Mouse (Mus musculus) hindbrain, embryonic 13.5 days (tissue): ENCODE measurements around the gene Rac3. TPM values are rescaled to one million over a fixed set of nuclear protein-coding genes. Genes with fewer than 3 reads are reported as not detected.
"Not testable (repeated sequence)": the region's sequence is repeated elsewhere in the genome, so short reads cannot be mapped to it uniquely, and the experiment has no call there.

Source experiments
- ATAC-seq: fragments of 200-750 bp; cut with Nextera tagmentation; 2 replicates; pipeline ENCODE4 v1.8.0; 2017; ENCODE audit warnings: moderate TSS enrichment; ENCODE audit not compliant: low FRiP score
- H3K27ac ChIP-seq: fragments of 300-500 bp; sonication (generic); 2 replicates; pipeline ENCODE4 v1.5.1; 2015; ENCODE audit warnings: inconsistent platforms, mild to moderate bottlenecking, moderate library complexity
- H3K27me3 ChIP-seq: fragments of 300-500 bp; sonication (generic); 2 replicates; pipeline ENCODE4 v1.6.1; 2015; ENCODE audit warnings: mild to moderate bottlenecking, inconsistent platforms
- H3K36me3 ChIP-seq: fragments of 300-500 bp; sonication (generic); 2 replicates; pipeline ENCODE4 v1.6.1; 2015; ENCODE audit warnings: mild to moderate bottlenecking, inconsistent platforms
- H3K4me1 ChIP-seq: fragments of 300-500 bp; sonication (generic); replicated peaks from 2 replicates; pipeline ENCODE4 v1.6.1; 2015; ENCODE audit warnings: inconsistent platforms
- H3K4me2 ChIP-seq: fragments of 300-500 bp; sonication (generic); 2 replicates; pipeline ENCODE4 v1.6.1; 2015; ENCODE audit warnings: inconsistent platforms, mild to moderate bottlenecking, moderate library complexity
- H3K4me3 ChIP-seq: fragments of 300-500 bp; sonication (generic); 2 replicates; pipeline ENCODE4 v1.5.1; 2015; ENCODE audit warnings: mild to moderate bottlenecking, inconsistent platforms
- H3K9ac ChIP-seq: fragments of 300-500 bp; sonication (generic); 2 replicates; pipeline ENCODE4 v1.6.1; 2015; ENCODE audit warnings: mild to moderate bottlenecking, inconsistent platforms
- H3K9me3 ChIP-seq: fragments of 300-500 bp; sonication (generic); 2 replicates; pipeline ENCODE4 v1.6.1; 2016; ENCODE audit warnings: inconsistent platforms
- WGBS: fragments of 180-500 bp; shearing (Covaris S2); methylation state at CpG from one replicate; pipeline ENCODE4 v1.1.7; 2015; 5-methylcytosine and 5-hydroxymethylcytosine counted together
- polyA plus RNA-seq: library from polyadenylated mRNA; unstranded; fragments of >200 nt; fragmentation: Nextera tagmentation; extraction: Ambion mirVana; gene quantifications from 2 replicates; pipeline ENCODE4 v1.2.1, GENCODE M21; 2015

The Rac3 gene
- 272 and 278 TPM in 2 replicates for polyA plus RNA-seq

GRCm38 (mm10) chr11:120721124-120722066 is at the start of gene Rac3:
Gene Rac3 (plus strand): TSS chr11:120721470.
- Histone ChIP-seq H3K9ac (peak within 1 kb of the TSS; percentile 96), H3K4me1 (peaks cover 30% of the 10 kb centered on the region), H3K4me3 (peak within 1 kb of the TSS; percentile 67), H3K4me2 (peak within 1 kb of the TSS; percentile 89), H3K36me3 (peaks cover 47% of the 10 kb centered on the region), H3K27me3 (peaks cover 29% of the 10 kb centered on the region), H3K9me3 (no peaks in the 10 kb centered on the region), H3K27ac (peak within 1 kb of the TSS; percentile 71)
- peak; percentile 84 for ATAC-seq
- WGBS, result under 1% methylated on average over 89 of the region's 90 CpGs

- H3K36me3 ChIP-seq, result peaks cover 20% of the 10 kb centered on the region
- H3K27ac ChIP-seq, result peak within 1 kb of the TSS; percentile 90
- ATAC-seq, result peak; percentile 97
- peak within 1 kb of the TSS; percentile 87 for H3K4me2 ChIP-seq
- peak within 1 kb of the TSS; percentile 80 for H3K9ac ChIP-seq
- peak within 1 kb of the TSS; percentile 63 for H3K4me3 ChIP-seq
- 1% methylated on average over 83 of the region's 83 CpGs for WGBS
- no peaks in the 10 kb centered on the region for H3K27me3 ChIP-seq
- H3K9me3 ChIP-seq, result no peaks in the 10 kb centered on the region
- peaks cover 26% of the 10 kb centered on the region for H3K4me1 ChIP-seq
Observed at GRCm38 (mm10) chr11:120672687-120673593, 48.3 kb upstream of the Rac3 start, which contains the start of gene Aspscr1. Gene Aspscr1 (plus strand): TSS chr11:120672973.

GRCm38 (mm10) chr11:120673594-120674122 is 47.6 kb upstream of the Rac3 start:
- peak overlapping the region; percentile 63 for H3K4me3 ChIP-seq
- WGBS, result 39% methylated on average over 12 of the region's 12 CpGs
- peak overlapping the region; percentile 90 for H3K27ac ChIP-seq
- H3K36me3 ChIP-seq, result peaks cover 27% of the 10 kb centered on the region
- peak overlapping the region; percentile 80 for H3K9ac ChIP-seq
- H3K4me2 ChIP-seq, result peak overlapping the region; percentile 87
- H3K9me3 ChIP-seq, result no peaks in the 10 kb centered on the region
- H3K27me3 ChIP-seq, result no peaks in the 10 kb centered on the region
- ATAC-seq, result 0 out of 2 replicates have a peak, but pooled peaks have one; percentile 4
- peaks cover 26% of the 10 kb centered on the region for H3K4me1 ChIP-seq

GRCm38 (mm10) chr11:120675875-120676274 is 45.4 kb upstream of the Rac3 start:
- not testable (repeated sequence) for H3K9me3 ChIP-seq, H3K4me2 ChIP-seq, H3K4me3 ChIP-seq, ATAC-seq, H3K27ac ChIP-seq, H3K27me3 ChIP-seq
- Histone ChIP-seq H3K4me1 (peaks cover 26% of the 10 kb centered on the region), H3K9ac (peak overlapping the region; percentile 24; the same call in 1 of the 2 replicates), H3K36me3 (peaks cover 49% of the 10 kb centered on the region)
- WGBS, result 92% methylated on average over 5 of the region's 5 CpGs

- H3K9ac ChIP-seq, result peak overlapping the region; percentile 6; the same call in 1 of the 2 replicates
- peaks cover 56% of the 10 kb centered on the region for H3K36me3 ChIP-seq
- no peaks in the 10 kb centered on the region for H3K9me3 ChIP-seq
- no peak overlapping the region for H3K27ac ChIP-seq
- peaks cover 26% of the 10 kb centered on the region for H3K4me1 ChIP-seq
- 100% methylated on average over 4 of the region's 4 CpGs for WGBS
- no peak overlapping the region for H3K4me3 ChIP-seq
- no peak overlapping the region for H3K4me2 ChIP-seq
- ATAC-seq, result no peak
- no peaks in the 10 kb centered on the region for H3K27me3 ChIP-seq
Observed at GRCm38 (mm10) chr11:120676951-120677350, 44.3 kb upstream of the Rac3 start.

GRCm38 (mm10) chr11:120679909-120680308 is 41.4 kb upstream of the Rac3 start:
- peaks cover 85% of the 10 kb centered on the region for H3K36me3 ChIP-seq
- WGBS, result 77% methylated on average over 3 of the region's 3 CpGs

GRCm38 (mm10) chr11:120682683-120683082 is 38.6 kb upstream of the Rac3 start:
- ATAC-seq, result no peak
- peaks cover 87% of the 10 kb centered on the region for H3K36me3 ChIP-seq
- H3K4me1 ChIP-seq, result no peaks in the 10 kb centered on the region
- 94% methylated on average over 5 of the region's 5 CpGs for WGBS
- H3K27me3 ChIP-seq, result no peaks in the 10 kb centered on the region
- no peak overlapping the region for H3K4me3 ChIP-seq
- H3K9ac ChIP-seq, result no peak overlapping the region
- no peak overlapping the region for H3K27ac ChIP-seq
- H3K4me2 ChIP-seq, result no peak overlapping the region
- H3K9me3 ChIP-seq, result no peaks in the 10 kb centered on the region

More at GRCm38 (mm10) chr11:120679909-120680308, 41.4 kb upstream of the Rac3 start:
- Histone ChIP-seq H3K4me3 (no peak overlapping the region), H3K27ac (no peak overlapping the region), H3K27me3 (no peaks in the 10 kb centered on the region), H3K9me3 (no peaks in the 10 kb centered on the region), H3K4me1 (peaks cover 12% of the 10 kb centered on the region), H3K4me2 (no peak overlapping the region), H3K9ac (no peak overlapping the region)
- ATAC-seq, result no peak

- 89% methylated on average over 3 of the region's 3 CpGs for WGBS
- Histone ChIP-seq H3K4me3 (no peak overlapping the region), H3K4me2 (no peak overlapping the region), H3K36me3 (peaks cover 87% of the 10 kb centered on the region), H3K27me3 (no peaks in the 10 kb centered on the region), H3K4me1 (no peaks in the 10 kb centered on the region), H3K27ac (no peak overlapping the region), H3K9ac (no peak overlapping the region), H3K9me3 (no peaks in the 10 kb centered on the region)
- ATAC-seq, result no peak
Observed at GRCm38 (mm10) chr11:120683536-120683935, 37.7 kb upstream of the Rac3 start.

- WGBS, result 95% methylated on average over 2 of the region's 2 CpGs
Observed at GRCm38 (mm10) chr11:120684086-120684485, 37.2 kb upstream of the Rac3 start.

GRCm38 (mm10) chr11:120684660-120685059 is 36.6 kb upstream of the Rac3 start:
- H3K4me2 ChIP-seq, result no peak overlapping the region
- no peak overlapping the region for H3K27ac ChIP-seq
- no peak for ATAC-seq
- 91% methylated on average over 2 of the region's 2 CpGs for WGBS
- peaks cover 87% of the 10 kb centered on the region for H3K36me3 ChIP-seq
- no peaks in the 10 kb centered on the region for H3K27me3 ChIP-seq
- H3K4me3 ChIP-seq, result no peak overlapping the region
- no peak overlapping the region for H3K9ac ChIP-seq
- H3K9me3 ChIP-seq, result no peaks in the 10 kb centered on the region
- H3K4me1 ChIP-seq, result no peaks in the 10 kb centered on the region

More at GRCm38 (mm10) chr11:120684086-120684485, 37.2 kb upstream of the Rac3 start:
- Histone ChIP-seq H3K4me3 (no peak overlapping the region), H3K9me3 (no peaks in the 10 kb centered on the region), H3K27ac (no peak overlapping the region), H3K4me2 (no peak overlapping the region), H3K36me3 (peaks cover 87% of the 10 kb centered on the region), H3K4me1 (no peaks in the 10 kb centered on the region), H3K27me3 (no peaks in the 10 kb centered on the region), H3K9ac (no peak overlapping the region)
- ATAC-seq, result no peak

- 76% methylated on average over 20 of the region's 20 CpGs for WGBS
- Histone ChIP-seq H3K9me3 (no peaks in the 10 kb centered on the region), H3K4me3 (no peak overlapping the region), H3K27ac (no peak overlapping the region), H3K27me3 (no peaks in the 10 kb centered on the region), H3K4me1 (no peaks in the 10 kb centered on the region), H3K36me3 (peaks cover 84% of the 10 kb centered on the region), H3K4me2 (no peak overlapping the region), H3K9ac (no peak overlapping the region)
- ATAC-seq, result no peak
Observed at GRCm38 (mm10) chr11:120686650-120687272, 34.5 kb upstream of the Rac3 start.
